Mouse (Mus musculus): ENCODE results near the gene Oprl1. TPM values are rescaled to one million over a fixed set of nuclear protein-coding genes. Genes with fewer than 3 reads are reported as not detected.

The Oprl1 gene
- polyA plus RNA-seq, 1 experiment from 2014 or later, result 7.5 TPM

DNA sequence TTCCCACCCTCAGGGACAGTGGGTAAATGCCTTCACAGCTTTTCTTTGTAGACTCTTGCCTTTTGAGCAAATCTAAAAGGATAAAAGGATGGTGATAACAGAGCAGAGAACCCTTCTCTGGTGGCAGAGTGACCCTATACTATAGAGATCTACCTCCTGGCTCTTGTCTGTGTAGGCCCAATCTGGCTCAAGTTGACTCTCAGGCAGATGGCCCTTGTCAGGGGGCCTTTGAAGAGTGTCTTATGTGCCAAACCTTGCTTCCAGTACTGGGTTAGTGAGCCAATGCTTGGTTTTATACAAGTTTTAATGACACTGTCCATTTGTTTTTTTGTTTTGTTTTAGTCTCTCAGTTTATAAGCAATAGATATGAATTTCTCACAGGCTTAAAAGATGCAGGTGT, 6.4 kb downstream of the Oprl1 start:
- Histone ChIP-seq H3K27me3 (ENCODE audit: control insufficient read depth, insufficient read depth, low read length) (no peaks in the 10 kb centered on the region), H3K4me1 (ENCODE audit: control insufficient read depth, insufficient read depth, low read length) (no peaks in the 10 kb centered on the region), H3K4me2 (no peak overlapping the region), H3K9ac (ENCODE audit: low read depth, low read length) (no peak overlapping the region), H3K36me3 (ENCODE audit: control insufficient read depth, insufficient read depth, low read length) (0 out of 2 replicates have a peak, but pooled peaks cover 4% of the 10 kb centered on the region), H3K27ac (ENCODE audit: low read depth, low read length) (no peak overlapping the region), H3K9me3 (replicated peaks; ENCODE audit: control insufficient read depth, low read length) (no peaks in the 10 kb centered on the region), H3K4me3 (ENCODE audit: low read depth, low read length) (no peak overlapping the region)
- ATAC-seq (replicated peaks; ENCODE audit: insufficient number of reproducible peaks, low FRiP score, low TSS enrichment), result no peak

DNA sequence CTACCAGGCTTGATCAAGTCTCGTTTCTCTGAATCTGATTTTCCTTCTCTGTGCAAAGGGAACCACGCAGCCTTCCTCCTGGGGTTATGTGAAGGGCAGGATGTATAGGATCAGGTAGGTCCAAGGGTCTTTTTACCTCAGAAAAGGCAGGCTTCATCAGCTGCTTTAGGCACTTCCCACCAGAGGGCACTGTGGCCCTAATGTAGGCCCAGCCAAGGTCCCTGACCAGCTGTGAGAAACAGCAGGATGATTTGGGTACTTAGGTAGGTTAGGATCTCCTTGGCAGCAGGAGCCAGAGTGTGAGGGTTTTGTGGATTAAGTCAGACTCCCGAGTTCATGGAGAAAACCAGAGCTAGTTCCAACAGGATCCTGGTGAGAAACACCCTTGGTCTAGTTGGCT, 7.4 kb downstream of the Oprl1 start:
- Histone ChIP-seq H3K9me3 (replicated peaks; ENCODE audit: control insufficient read depth, low read length) (no peaks in the 10 kb centered on the region), H3K27ac (ENCODE audit: low read depth, low read length) (no peak overlapping the region), H3K4me1 (ENCODE audit: control insufficient read depth, insufficient read depth, low read length) (no peaks in the 10 kb centered on the region), H3K4me2 (no peak overlapping the region), H3K27me3 (ENCODE audit: control insufficient read depth, insufficient read depth, low read length) (no peaks in the 10 kb centered on the region), H3K36me3 (ENCODE audit: control insufficient read depth, insufficient read depth, low read length) (0 out of 2 replicates have a peak, but pooled peaks cover 4% of the 10 kb centered on the region), H3K9ac (ENCODE audit: low read depth, low read length) (no peak overlapping the region), H3K4me3 (ENCODE audit: low read depth, low read length) (no peak overlapping the region)
- no peak for ATAC-seq (replicated peaks; ENCODE audit: insufficient number of reproducible peaks, low FRiP score, low TSS enrichment)
- 12% methylated on average over 3 of the region's 3 CpGs for WGBS (ENCODE audit: insufficient replicate concordance)

DNA sequence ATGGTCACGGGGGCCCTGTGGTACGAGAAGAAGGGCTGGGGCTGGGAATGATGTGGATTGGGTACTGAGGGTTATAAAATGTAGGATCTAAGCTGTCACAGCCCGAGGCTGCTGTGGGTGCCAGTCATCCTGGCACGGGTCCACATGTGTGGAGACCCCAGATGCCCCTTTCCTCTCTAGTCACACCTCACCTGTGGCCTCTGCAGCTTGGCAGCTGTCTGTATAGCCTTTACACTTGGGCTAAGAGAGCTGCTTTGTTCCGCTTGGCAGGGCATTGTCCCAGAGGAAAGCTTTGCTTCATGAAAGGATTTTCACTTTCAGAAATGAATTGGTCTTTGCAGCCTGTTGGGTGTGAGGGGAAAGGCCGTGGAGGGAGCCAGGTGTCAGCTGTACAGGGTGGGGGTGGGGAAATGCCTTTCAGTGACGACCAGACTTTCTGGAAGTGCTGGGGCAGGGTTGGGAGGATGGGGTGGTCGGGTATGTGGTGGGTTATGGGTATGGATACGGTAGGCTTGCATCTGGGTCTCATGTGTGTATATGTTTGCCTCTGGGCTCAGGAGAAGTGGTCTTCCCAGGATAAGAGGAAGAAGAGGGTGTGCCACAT, 12.9 kb downstream of the Oprl1 start:
- no peaks in the 10 kb centered on the region for H3K4me1 ChIP-seq (ENCODE audit: control insufficient read depth, insufficient read depth, low read length)
- 53% methylated on average over 9 of the region's 9 CpGs for WGBS (ENCODE audit: insufficient replicate concordance)
- H3K4me2 ChIP-seq, result no peak overlapping the region
- H3K9me3 ChIP-seq (replicated peaks; ENCODE audit: control insufficient read depth, low read length), result no peaks in the 10 kb centered on the region
- no peaks in the 10 kb centered on the region for H3K36me3 ChIP-seq (ENCODE audit: control insufficient read depth, insufficient read depth, low read length)
- H3K27ac ChIP-seq (ENCODE audit: low read depth, low read length), result no peak overlapping the region
- H3K9ac ChIP-seq (ENCODE audit: low read depth, low read length), result no peak overlapping the region
- H3K4me3 ChIP-seq (ENCODE audit: low read depth, low read length), result no peak overlapping the region
- H3K27me3 ChIP-seq (ENCODE audit: control insufficient read depth, insufficient read depth, low read length), result no peaks in the 10 kb centered on the region
- no peak for ATAC-seq (replicated peaks; ENCODE audit: insufficient number of reproducible peaks, low FRiP score, low TSS enrichment)

DNA sequence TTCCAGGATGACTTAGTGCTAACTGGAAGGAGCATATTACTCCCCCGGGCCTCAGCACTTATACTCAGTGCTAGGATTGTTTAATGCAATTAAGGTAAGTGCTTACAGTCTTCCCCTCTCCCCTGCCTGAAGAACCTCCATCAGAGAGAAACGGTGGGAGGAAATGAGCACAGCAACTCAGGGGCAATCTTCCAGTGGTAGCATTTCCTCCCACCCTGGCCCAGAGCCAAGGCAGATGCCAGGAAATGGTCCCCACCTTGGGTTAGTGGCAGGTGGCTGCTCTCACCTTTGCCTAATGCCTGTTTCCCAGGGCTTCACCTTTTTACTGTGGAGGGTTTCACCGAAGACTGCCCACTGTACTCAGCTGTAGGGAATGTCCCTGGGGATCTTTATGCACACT, 15.2 kb downstream of the Oprl1 start:
- H3K27ac ChIP-seq (ENCODE audit: low read depth, low read length), result no peak overlapping the region
- H3K4me3 ChIP-seq (ENCODE audit: low read depth, low read length), result no peak overlapping the region
- H3K27me3 ChIP-seq (ENCODE audit: control insufficient read depth, insufficient read depth, low read length), result no peaks in the 10 kb centered on the region
- no peaks in the 10 kb centered on the region for H3K36me3 ChIP-seq (ENCODE audit: control insufficient read depth, insufficient read depth, low read length)
- no peaks in the 10 kb centered on the region for H3K4me1 ChIP-seq (ENCODE audit: control insufficient read depth, insufficient read depth, low read length)
- 58% methylated on average over 3 of the region's 3 CpGs for WGBS (ENCODE audit: insufficient replicate concordance)
- H3K9ac ChIP-seq (ENCODE audit: low read depth, low read length), result no peak overlapping the region
- ATAC-seq (replicated peaks; ENCODE audit: insufficient number of reproducible peaks, low FRiP score, low TSS enrichment), result no peak
- no peaks in the 10 kb centered on the region for H3K9me3 ChIP-seq (replicated peaks; ENCODE audit: control insufficient read depth, low read length)
- no peak overlapping the region for H3K4me2 ChIP-seq

DNA sequence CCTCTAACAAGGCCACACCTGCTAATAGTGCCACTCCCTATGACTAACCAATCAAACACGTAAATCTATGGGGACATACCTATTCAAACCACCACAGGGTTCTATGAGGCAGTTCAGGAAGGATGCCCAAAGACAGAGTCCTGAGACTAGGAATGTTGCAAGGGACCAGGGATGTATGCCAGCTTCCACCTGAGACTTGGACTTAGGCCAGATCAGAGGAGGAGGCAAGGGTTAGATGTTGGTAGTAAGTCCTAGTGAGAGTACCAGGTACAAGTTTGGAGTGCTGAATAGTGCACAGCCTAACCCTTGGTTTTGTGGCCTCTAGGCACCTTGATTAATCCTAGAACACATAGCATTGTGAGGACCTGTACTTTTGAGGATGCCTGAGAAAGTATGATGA, 37.8 kb downstream of the Oprl1 start:
- H3K4me2 ChIP-seq, result no peak overlapping the region
- no peaks in the 10 kb centered on the region for H3K9me3 ChIP-seq (replicated peaks; ENCODE audit: control insufficient read depth, low read length)
- no peaks in the 10 kb centered on the region for H3K27me3 ChIP-seq (ENCODE audit: control insufficient read depth, insufficient read depth, low read length)
- 50% methylated on average over 1 of the region's 1 CpGs for WGBS (ENCODE audit: insufficient replicate concordance)
- H3K4me1 ChIP-seq (ENCODE audit: control insufficient read depth, insufficient read depth, low read length), result no peaks in the 10 kb centered on the region
- no peak overlapping the region for H3K27ac ChIP-seq (ENCODE audit: low read depth, low read length)
- no peak overlapping the region for H3K9ac ChIP-seq (ENCODE audit: low read depth, low read length)
- no peak for ATAC-seq (replicated peaks; ENCODE audit: insufficient number of reproducible peaks, low FRiP score, low TSS enrichment)
- no peaks in the 10 kb centered on the region for H3K36me3 ChIP-seq (ENCODE audit: control insufficient read depth, insufficient read depth, low read length)
- H3K4me3 ChIP-seq (ENCODE audit: low read depth, low read length), result no peak overlapping the region

DNA sequence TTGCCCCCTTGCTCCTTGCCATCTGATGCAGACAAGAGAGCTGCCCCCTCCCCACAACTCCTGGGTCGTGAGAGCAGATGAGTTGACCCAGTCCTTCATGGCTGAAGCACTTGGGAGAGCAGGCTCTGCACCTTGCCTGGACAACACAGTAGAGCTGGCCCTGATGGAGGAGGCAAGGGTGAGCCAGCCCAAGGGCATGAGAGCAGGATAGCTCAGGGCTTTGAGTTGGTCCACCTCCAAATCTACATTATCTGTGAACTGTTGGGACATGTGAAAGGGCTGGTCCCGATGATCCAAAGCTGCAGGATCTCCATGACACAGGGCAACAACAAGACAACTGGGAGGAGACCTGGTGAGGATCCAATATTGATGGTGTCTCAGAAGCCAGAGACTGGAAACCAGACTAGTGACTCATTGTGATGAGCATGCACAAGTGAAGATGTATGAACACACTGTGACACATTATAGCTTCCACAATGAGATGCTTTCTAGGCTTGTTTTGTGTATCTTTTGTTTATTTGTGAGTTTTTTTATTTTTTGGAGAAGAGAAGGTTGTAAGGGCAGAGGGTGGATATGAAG, 43.4 kb downstream of the Oprl1 start:
- Histone ChIP-seq H3K4me2 (no peak overlapping the region), H3K4me3 (ENCODE audit: low read depth, low read length) (no peak overlapping the region), H3K27me3 (ENCODE audit: control insufficient read depth, insufficient read depth, low read length) (peaks cover 3% of the 10 kb centered on the region), H3K36me3 (ENCODE audit: control insufficient read depth, insufficient read depth, low read length) (no peaks in the 10 kb centered on the region), H3K9ac (ENCODE audit: low read depth, low read length) (no peak overlapping the region), H3K4me1 (ENCODE audit: control insufficient read depth, insufficient read depth, low read length) (no peaks in the 10 kb centered on the region), H3K27ac (ENCODE audit: low read depth, low read length) (no peak overlapping the region), H3K9me3 (replicated peaks; ENCODE audit: control insufficient read depth, low read length) (no peaks in the 10 kb centered on the region)
- ATAC-seq (replicated peaks; ENCODE audit: insufficient number of reproducible peaks, low FRiP score, low TSS enrichment), result no peak
- WGBS (ENCODE audit: insufficient replicate concordance), result 54% methylated on average over 2 of the region's 2 CpGs

DNA sequence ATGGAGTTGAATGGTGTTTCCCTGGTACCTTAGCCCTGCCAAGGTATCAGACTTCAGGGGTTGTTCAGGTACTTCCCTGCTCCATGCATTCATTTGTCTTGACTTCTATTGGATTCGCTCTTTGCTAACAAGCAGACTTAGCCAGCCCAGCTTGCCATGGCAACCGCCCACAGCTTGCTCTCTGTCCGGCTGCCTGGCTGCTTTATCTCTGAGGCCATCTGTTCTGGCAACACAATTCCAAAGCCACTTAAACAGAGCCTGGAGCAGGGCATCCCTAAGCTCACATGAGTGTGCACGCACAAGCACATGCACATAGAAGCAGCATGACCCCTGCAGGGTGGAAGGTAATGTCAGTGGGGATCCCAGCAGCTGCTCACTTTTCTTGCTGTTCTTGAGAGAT, 44.2 kb downstream of the Oprl1 start:
- Histone ChIP-seq H3K9me3 (replicated peaks; ENCODE audit: control insufficient read depth, low read length) (no peaks in the 10 kb centered on the region), H3K9ac (ENCODE audit: low read depth, low read length) (no peak overlapping the region), H3K36me3 (ENCODE audit: control insufficient read depth, insufficient read depth, low read length) (no peaks in the 10 kb centered on the region), H3K4me1 (ENCODE audit: control insufficient read depth, insufficient read depth, low read length) (no peaks in the 10 kb centered on the region), H3K27me3 (ENCODE audit: control insufficient read depth, insufficient read depth, low read length) (peaks cover 11% of the 10 kb centered on the region), H3K4me3 (ENCODE audit: low read depth, low read length) (no peak overlapping the region), H3K27ac (ENCODE audit: low read depth, low read length) (no peak overlapping the region), H3K4me2 (no peak overlapping the region)
- 41% methylated on average over 4 of the region's 4 CpGs for WGBS (ENCODE audit: insufficient replicate concordance)
- ATAC-seq (replicated peaks; ENCODE audit: insufficient number of reproducible peaks, low FRiP score, low TSS enrichment), result no peak

DNA sequence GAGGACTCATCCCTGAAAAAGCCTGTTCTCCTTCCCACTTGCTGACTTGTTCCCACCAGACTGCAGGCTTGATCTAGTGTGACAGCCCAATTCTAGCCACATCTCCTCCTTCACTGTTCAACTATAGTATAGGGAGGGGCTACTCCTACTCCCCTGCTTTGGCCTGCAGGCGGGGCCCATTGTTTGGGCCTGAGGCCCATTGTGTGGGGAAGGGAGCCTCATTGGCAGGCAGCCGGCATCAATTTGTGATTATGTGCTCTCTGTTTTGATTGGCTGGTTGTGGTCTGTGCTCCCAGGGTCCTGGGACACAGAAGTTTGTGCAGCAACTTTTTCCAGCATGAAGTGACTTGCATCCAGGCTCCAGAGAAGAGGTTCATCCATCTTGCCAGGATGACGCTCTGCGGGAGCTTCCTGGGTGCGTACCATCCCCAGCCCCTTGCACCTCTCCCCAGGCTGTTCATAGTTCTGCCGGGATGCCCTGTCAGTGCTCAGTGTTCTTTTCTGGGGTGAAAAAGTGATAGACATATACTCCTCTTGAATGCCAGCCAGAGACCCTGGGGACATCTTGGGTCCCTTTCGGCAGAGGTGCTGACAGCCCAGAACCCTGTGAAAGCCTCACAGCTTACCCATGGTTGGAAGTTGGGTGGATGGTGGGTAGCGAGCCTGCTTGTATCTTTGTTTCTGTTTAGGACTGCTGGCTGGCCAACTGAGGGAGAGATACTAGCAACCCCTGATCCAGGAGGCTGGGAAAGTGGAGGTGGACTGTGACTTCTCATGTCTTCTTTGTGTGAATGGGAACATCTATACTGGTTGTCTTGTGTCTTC, 48.4 kb downstream of the Oprl1 start, which contains the start of gene Myt1:
Gene Myt1, plus strand, starts transcription at position 327 of the 825 bp plus-strand sequence.
- Histone ChIP-seq H3K4me2 (no peak within 1 kb of the TSS), H3K9me3 (replicated peaks; ENCODE audit: control insufficient read depth, low read length) (no peaks in the 10 kb centered on the region), H3K36me3 (ENCODE audit: control insufficient read depth, insufficient read depth, low read length) (no peaks in the 10 kb centered on the region), H3K9ac (ENCODE audit: low read depth, low read length) (no peak within 1 kb of the TSS), H3K27me3 (ENCODE audit: control insufficient read depth, insufficient read depth, low read length) (peaks cover 11% of the 10 kb centered on the region), H3K27ac (ENCODE audit: low read depth, low read length) (no peak within 1 kb of the TSS), H3K4me3 (ENCODE audit: low read depth, low read length) (no peak within 1 kb of the TSS), H3K4me1 (ENCODE audit: control insufficient read depth, insufficient read depth, low read length) (no peaks in the 10 kb centered on the region)
- WGBS (ENCODE audit: insufficient replicate concordance), result 61% methylated on average over 8 of the region's 8 CpGs
- no peak for ATAC-seq (replicated peaks; ENCODE audit: insufficient number of reproducible peaks, low FRiP score, low TSS enrichment)

Measured in heart, embryonic 11.5 days (tissue).